Mouse (Mus musculus) spleen, postnatal 14 days (tissue): ENCODE measurements around the gene Gng7.

Experiments
- DNase-seq, 2 experiments: peaks; one replicate each; pipeline ENCODE4 v3.0.0; 2021 to 2022; ENCODE audit warnings: low spot score in 2 of 2

Gene Gng7

GRCm38 (mm10) chr10:80944231-80944630, 70.5 kb downstream of the Gng7 start:
- DNase-seq, result no peak

- no peak for DNase-seq
Observed at GRCm38 (mm10) chr10:80943701-80944100, 71.0 kb downstream of the Gng7 start.

GRCm38 (mm10) chr10:80942919-80943318, 71.8 kb downstream of the Gng7 start:
- no peak for DNase-seq

GRCm38 (mm10) chr10:80940988-80941347, 73.8 kb downstream of the Gng7 start:
- DNase-seq, result no peak

GRCm38 (mm10) chr10:80940320-80940987, 74.3 kb downstream of the Gng7 start:
- no peak for DNase-seq

GRCm38 (mm10) chr10:80939671-80940070, 75.1 kb downstream of the Gng7 start:
- peak; percentile 53 to 56 for DNase-seq

GRCm38 (mm10) chr10:80938831-80939550, 75.8 kb downstream of the Gng7 start:
- no peak for DNase-seq

- DNase-seq, result no peak
Observed at GRCm38 (mm10) chr10:80937646-80938045, 77.1 kb downstream of the Gng7 start.

GRCm38 (mm10) chr10:80936810-80937164, 78.0 kb downstream of the Gng7 start:
- no peak for DNase-seq

GRCm38 (mm10) chr10:80936135-80936809, 78.5 kb downstream of the Gng7 start:
- no peak for DNase-seq

GRCm38 (mm10) chr10:80935698-80936097, 79.0 kb downstream of the Gng7 start:
- no peak for DNase-seq

GRCm38 (mm10) chr10:80935241-80935640, 79.5 kb downstream of the Gng7 start:
- no peak for DNase-seq

GRCm38 (mm10) chr10:80934136-80934985, 80.4 kb downstream of the Gng7 start:
- no peak for DNase-seq

- DNase-seq, result no peak
Observed at GRCm38 (mm10) chr10:80933421-80933979, 81.2 kb downstream of the Gng7 start.

GRCm38 (mm10) chr10:80932700-80933420, 81.9 kb downstream of the Gng7 start:
- no peak for DNase-seq

- no peak for DNase-seq
Observed at GRCm38 (mm10) chr10:80932206-80932605, 82.5 kb downstream of the Gng7 start.

GRCm38 (mm10) chr10:80931695-80932094, 83.0 kb downstream of the Gng7 start:
- DNase-seq, result no peak

- DNase-seq, result no peak
Observed at GRCm38 (mm10) chr10:80931153-80931671, 83.5 kb downstream of the Gng7 start.

GRCm38 (mm10) chr10:80930361-80931152, 84.2 kb downstream of the Gng7 start:
- DNase-seq, result no peak
